In the genomic region with DNA sequence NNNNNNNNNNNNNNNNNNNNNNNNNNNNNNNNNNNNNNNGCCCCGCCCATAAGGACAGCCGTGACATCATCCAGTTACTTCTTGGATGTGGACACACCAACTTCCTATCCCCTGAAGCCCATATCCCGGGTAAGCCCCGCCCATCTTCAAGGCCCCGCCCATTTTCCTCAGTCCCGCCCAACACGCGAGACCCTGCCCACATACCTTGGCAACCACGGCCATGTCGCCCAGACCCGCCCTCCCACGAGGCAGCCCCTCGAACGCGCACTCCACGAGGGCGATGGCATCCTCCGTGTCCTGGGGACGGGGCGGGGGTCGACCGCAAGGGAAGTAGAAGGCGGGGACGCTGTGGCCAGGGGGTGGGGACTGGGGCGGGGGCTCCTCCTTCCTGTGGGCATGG, we compare ENCODE assay signal across 8 mouse cellular contexts. TPM values are rescaled to one million over a fixed set of nuclear protein-coding genes. Genes with fewer than 3 reads are reported as not detected.
A peak's percentile ranks its signal among the peaks of the same experiment; 100 is the strongest.
DNase-seq lines count a peak whose midpoint lies in the region; ATAC-seq and TF ChIP-seq lines count a peak whose summit lies in the region.

No protein-coding gene starts in this region.

- no peak for TF ChIP-seq CTCF in kidney, adult 2 months (conservative IDR thresholded peaks at IDR 0.05; ENCODE audit: insufficient read depth, insufficient read length, low read depth, low read length)
- TF ChIP-seq CTCF in midbrain, postnatal 0 days (IDR thresholded peaks at IDR 0.05) = no peak

- H3K27ac ChIP-seq in kidney, adult 2 months (ENCODE audit: insufficient read depth, low read depth, low read length) = no peak overlapping the region
- H3K27ac ChIP-seq in forebrain, embryonic 11.5 days (ENCODE audit: low read depth, low read length) = peak overlapping the region; percentile 96
- H3K27ac ChIP-seq in hindbrain, embryonic 16.5 days (ENCODE audit: low read depth, low read length) = peak overlapping the region; percentile 84
- peak overlapping the region; percentile 97 for H3K27ac ChIP-seq in limb, embryonic 12.5 days
- H3K27ac ChIP-seq in midbrain, postnatal 0 days (ENCODE audit: low read depth, low read length) = peak overlapping the region; percentile 95

- no peak for TF ChIP-seq POLR2A in kidney, adult 2 months (IDR thresholded peaks at IDR 0.05; ENCODE audit: low read depth, low read length)

- peak overlapping the region; percentile 85; the same call in 1 of the 2 replicates for H3K4me3 ChIP-seq in kidney, adult 2 months (ENCODE audit: insufficient read depth, low read depth, low read length)
- peak overlapping the region; percentile 65 for H3K4me3 ChIP-seq in forebrain, embryonic 11.5 days (ENCODE audit: low read depth, low read length)
- H3K4me3 ChIP-seq in hindbrain, embryonic 16.5 days (ENCODE audit: low read length) = peak overlapping the region; percentile 46
- H3K4me3 ChIP-seq in limb, embryonic 12.5 days (replicated peaks) = peak overlapping the region; percentile 69
- H3K4me3 ChIP-seq in midbrain, postnatal 0 days (ENCODE audit: low read depth, low read length) = peak overlapping the region; percentile 70

- H3K36me3 ChIP-seq in kidney, adult 2 months (ENCODE audit: control insufficient read depth, insufficient read depth, low read length) = no peaks in the 10 kb centered on the region
- H3K36me3 ChIP-seq in forebrain, embryonic 11.5 days (ENCODE audit: control insufficient read depth, insufficient read depth, low read length) = no peaks in the 10 kb centered on the region
- H3K36me3 ChIP-seq in hindbrain, embryonic 16.5 days (ENCODE audit: control insufficient read depth, insufficient read depth, low read length) = no peaks in the 10 kb centered on the region
- H3K36me3 ChIP-seq in limb, embryonic 12.5 days = no peaks in the 10 kb centered on the region
- H3K36me3 ChIP-seq in midbrain, postnatal 0 days (ENCODE audit: insufficient read depth, low read length) = no peaks in the 10 kb centered on the region

- H3K9me3 ChIP-seq in forebrain, embryonic 11.5 days (ENCODE audit: control insufficient read depth, low read length) = no peaks in the 10 kb centered on the region
- 0 out of 2 replicates have a peak, but pooled peaks cover 2% of the 10 kb centered on the region for H3K9me3 ChIP-seq in hindbrain, embryonic 16.5 days (ENCODE audit: control insufficient read depth, low read length)
- no peaks in the 10 kb centered on the region for H3K9me3 ChIP-seq in limb, embryonic 12.5 days
- no peaks in the 10 kb centered on the region for H3K9me3 ChIP-seq in midbrain, postnatal 0 days (ENCODE audit: low read length)

- peak overlapping the region; percentile 66 for H3K4me2 ChIP-seq in forebrain, embryonic 11.5 days (ENCODE audit: low read depth, low read length, severe bottlenecking)
- H3K4me2 ChIP-seq in hindbrain, embryonic 16.5 days (ENCODE audit: low read length) = peak overlapping the region; percentile 76
- peak overlapping the region; percentile 65 for H3K4me2 ChIP-seq in limb, embryonic 12.5 days
- peak overlapping the region; percentile 66 for H3K4me2 ChIP-seq in midbrain, postnatal 0 days (ENCODE audit: low read depth, low read length, poor library complexity, severe bottlenecking)

- 3% methylated on average over 23 of the region's 25 CpGs for WGBS in kidney, adult 2 months
- WGBS in forebrain, embryonic 11.5 days = 1% methylated on average over 21 of the region's 25 CpGs
- 5% methylated on average over 11 of the region's 25 CpGs for WGBS in hindbrain, embryonic 16.5 days
- WGBS in limb, embryonic 12.5 days = 5% methylated on average over 23 of the region's 25 CpGs
- 2% methylated on average over 22 of the region's 25 CpGs for WGBS in midbrain, postnatal 0 days

- H3K9ac ChIP-seq in forebrain, embryonic 11.5 days (ENCODE audit: low read length) = peak overlapping the region; percentile 75; the same call in 1 of the 2 replicates
- H3K9ac ChIP-seq in hindbrain, embryonic 16.5 days (ENCODE audit: low read depth, low read length) = peak overlapping the region; percentile 59
- no peak overlapping the region for H3K9ac ChIP-seq in limb, embryonic 12.5 days (replicated peaks)
- H3K9ac ChIP-seq in midbrain, postnatal 0 days (replicated peaks; ENCODE audit: low read length, poor library complexity, severe bottlenecking) = peak overlapping the region; percentile 73

- H3K27me3 ChIP-seq in kidney, adult 2 months (replicated peaks; ENCODE audit: control insufficient read depth, insufficient read depth, low read length) = no peaks in the 10 kb centered on the region
- H3K27me3 ChIP-seq in forebrain, embryonic 11.5 days (ENCODE audit: control insufficient read depth, insufficient read depth, low read length) = no peaks in the 10 kb centered on the region
- no peaks in the 10 kb centered on the region for H3K27me3 ChIP-seq in hindbrain, embryonic 16.5 days (replicated peaks; ENCODE audit: control insufficient read depth, insufficient read depth, low read length)
- no peaks in the 10 kb centered on the region for H3K27me3 ChIP-seq in limb, embryonic 12.5 days
- H3K27me3 ChIP-seq in midbrain, postnatal 0 days (ENCODE audit: insufficient read depth, low read length) = no peaks in the 10 kb centered on the region

- peak; percentile 2; the same call in 1 of the 2 replicates for ATAC-seq in forebrain, embryonic 11.5 days (replicated peaks; ENCODE audit: low FRiP score)
- ATAC-seq in hindbrain, embryonic 16.5 days = no peak
- ATAC-seq in limb, embryonic 12.5 days (ENCODE audit: insufficient number of reproducible peaks, insufficient read depth, low FRiP score, low TSS enrichment, low read depth) = no peak
- ATAC-seq in midbrain, postnatal 0 days (ENCODE audit: low FRiP score) = no peak

- no peak for DNase-seq in kidney, adult 2 months
- DNase-seq in kidney, adult 11 months = no peak
- DNase-seq in adrenal gland, postnatal 25 days = peak; percentile 42
- DNase-seq in forebrain, embryonic 11.5 days (ENCODE audit: low spot score) = no peak
- no peak for DNase-seq in midbrain, postnatal 0 days (ENCODE audit: low spot score)
- DNase-seq in urinary bladder, adult 2 months (ENCODE audit: low spot score) = peak; percentile 56

- no peaks in the 10 kb centered on the region for H3K4me1 ChIP-seq in kidney, adult 2 months (ENCODE audit: control insufficient read depth, insufficient read depth, low read length)
- H3K4me1 ChIP-seq in forebrain, embryonic 11.5 days (replicated peaks; ENCODE audit: control insufficient read depth, insufficient read depth, low read length) = no peaks in the 10 kb centered on the region
- no peaks in the 10 kb centered on the region for H3K4me1 ChIP-seq in hindbrain, embryonic 16.5 days (ENCODE audit: control insufficient read depth, insufficient read depth, low read depth, low read length)
- H3K4me1 ChIP-seq in limb, embryonic 12.5 days (replicated peaks) = no peaks in the 10 kb centered on the region
- H3K4me1 ChIP-seq in midbrain, postnatal 0 days (ENCODE audit: insufficient read depth, low read length) = no peaks in the 10 kb centered on the region

RNA-seq across cellular contexts. Expression of a gene that starts 54.3 kb away (rescaled TPM):
- 97.9 and 128 TPM in 2 replicates for polyA plus RNA-seq in kidney, adult 2 months (2012; rRNA removed)
- 101 and 138 TPM in 2 replicates for total RNA-seq in adrenal gland, postnatal 25 days (2021)
- polyA plus RNA-seq in forebrain, embryonic 11.5 days (2014; fragmentation: Nextera tagmentation; extraction: Ambion mirVana) = 163 TPM in 2 replicates
- polyA plus RNA-seq in hindbrain, embryonic 16.5 days (2015; fragmentation: Nextera tagmentation; extraction: Ambion mirVana) = 149 and 160 TPM in 2 replicates
- polyA plus RNA-seq in limb, embryonic 12.5 days (2016; fragmentation: Nextera tagmentation; extraction: Ambion mirVana) = 121 TPM in 2 replicates
- 114 and 134 TPM in 2 replicates for total RNA-seq in midbrain, postnatal 0 days (2014; rRNA removed)
- polyA plus RNA-seq in midbrain, postnatal 0 days (2015; fragmentation: Nextera tagmentation; extraction: Ambion mirVana) = 151 and 168 TPM in 2 replicates
- 137 and 145 TPM in 2 replicates for polyA plus RNA-seq in urinary bladder, adult 2 months (2012; rRNA removed)

Comparison
In these comparisons a context has a peak if more than half of its experiments do, and no peak if none do; other contexts are left out.
1. DNase-seq: peak in adrenal gland, postnatal 25 days (single experiment) and urinary bladder, adult 2 months (single experiment); none in kidney, adult 2 months (single experiment), kidney, adult 11 months (single experiment), forebrain, embryonic 11.5 days (single experiment) and midbrain, postnatal 0 days (single experiment).
2. Peak in every context shown above with its lines, with median percentiles within 50 percentile points of each other: H3K4me3 ChIP-seq and H3K4me2 ChIP-seq.